Mouse (Mus musculus): Measurements from ENCODE around the gene Nes.

Nes gene

GRCm38 (mm10) chr3:87984094-87984493 lies 13.2 kb downstream of the Nes start:
- no peak for DNase-seq

GRCm38 (mm10) chr3:87985505-87986320 lies 14.8 kb downstream of the Nes start:
- peak; percentile 24 for DNase-seq

- peak; percentile 96 for DNase-seq
These were observed 16.0 kb downstream of the Nes start for GRCm38 (mm10) chr3:87986868-87987267.

- no peak for DNase-seq
These were observed 16.8 kb downstream of the Nes start for GRCm38 (mm10) chr3:87987633-87988032.

GRCm38 (mm10) chr3:87988068-87988467 lies 17.2 kb downstream of the Nes start:
- no peak for DNase-seq

GRCm38 (mm10) chr3:87989935-87990334 lies 19.1 kb downstream of the Nes start:
- DNase-seq = no peak

- DNase-seq = no peak
These were observed 22.6 kb downstream of the Nes start for GRCm38 (mm10) chr3:87993436-87993835.

GRCm38 (mm10) chr3:87995331-87995730 lies 24.5 kb downstream of the Nes start:
- DNase-seq = no peak

- DNase-seq = no peak
These were observed 25.5 kb downstream of the Nes start for GRCm38 (mm10) chr3:87996401-87996800.

- no peak for DNase-seq
These were observed 26.2 kb downstream of the Nes start for GRCm38 (mm10) chr3:87996971-87997614.

- no peak for DNase-seq
These were observed 27.9 kb downstream of the Nes start for GRCm38 (mm10) chr3:87998747-87999146.

GRCm38 (mm10) chr3:87999243-87999895 lies 28.5 kb downstream of the Nes start:
- no peak for DNase-seq

- DNase-seq = no peak
These were observed 29.3 kb downstream of the Nes start, which contains the start of gene Bcan for GRCm38 (mm10) chr3:88000181-88000580. TSS of gene Bcan (minus strand) at chr3:88000230.

- DNase-seq = no peak
These were observed 30.1 kb downstream of the Nes start for GRCm38 (mm10) chr3:88000816-88001595.

GRCm38 (mm10) chr3:88002291-88002976 lies 31.6 kb downstream of the Nes start:
- DNase-seq = no peak

GRCm38 (mm10) chr3:88005822-88006786 lies 35.2 kb downstream of the Nes start:
- DNase-seq = no peak

- DNase-seq = peak; percentile 58
These were observed 39.9 kb downstream of the Nes start for GRCm38 (mm10) chr3:88010634-88011265.

GRCm38 (mm10) chr3:88022322-88023191 lies 51.7 kb downstream of the Nes start:
- DNase-seq = peak; percentile 97

Measured in kidney, adult 9 months (tissue).